Mouse (Mus musculus): ENCODE data around the gene Ttc25. TPM values are rescaled to one million over a fixed set of nuclear protein-coding genes. Genes with fewer than 3 reads are reported as not detected.
A peak's percentile ranks its signal among the peaks of the same experiment; 100 is the strongest.
"Not testable (repeated sequence)": the region's sequence is repeated elsewhere in the genome, so short reads cannot be mapped to it uniquely, and the experiment has no call there.

The Ttc25 gene
- polyA plus RNA-seq, 1 experiment from 2014 or later, result 2.4 TPM

DNA sequence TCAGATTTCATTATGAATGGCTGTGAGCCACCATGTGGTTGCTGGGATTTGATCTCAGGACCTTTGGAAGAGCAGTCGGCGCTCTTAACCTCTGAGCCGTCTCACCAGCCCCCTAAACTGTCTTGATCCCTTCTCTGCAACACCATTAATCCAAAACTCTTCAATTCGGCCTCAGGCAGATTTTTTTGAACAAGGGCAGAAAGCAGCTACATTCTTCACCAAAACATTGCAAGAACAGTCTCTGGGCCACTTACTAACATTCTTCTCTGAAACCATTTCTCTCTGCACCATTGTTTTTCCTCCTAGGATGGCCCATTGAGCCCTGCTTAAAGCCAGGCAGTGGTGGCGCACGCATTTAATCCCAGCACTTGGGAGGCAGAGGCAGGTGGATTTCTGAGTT is 10.6 kb upstream of the Ttc25 start:
- not testable (repeated sequence) for H3K4me1 ChIP-seq (replicated peaks); H3K9me3 ChIP-seq; H3K27ac ChIP-seq (replicated peaks); H3K9ac ChIP-seq; H3K4me3 ChIP-seq; H3K36me3 ChIP-seq; H3K27me3 ChIP-seq; H3K4me2 ChIP-seq; ATAC-seq (ENCODE audit: low read depth)
- WGBS, result 86% methylated on average over 6 of the region's 6 CpGs

DNA sequence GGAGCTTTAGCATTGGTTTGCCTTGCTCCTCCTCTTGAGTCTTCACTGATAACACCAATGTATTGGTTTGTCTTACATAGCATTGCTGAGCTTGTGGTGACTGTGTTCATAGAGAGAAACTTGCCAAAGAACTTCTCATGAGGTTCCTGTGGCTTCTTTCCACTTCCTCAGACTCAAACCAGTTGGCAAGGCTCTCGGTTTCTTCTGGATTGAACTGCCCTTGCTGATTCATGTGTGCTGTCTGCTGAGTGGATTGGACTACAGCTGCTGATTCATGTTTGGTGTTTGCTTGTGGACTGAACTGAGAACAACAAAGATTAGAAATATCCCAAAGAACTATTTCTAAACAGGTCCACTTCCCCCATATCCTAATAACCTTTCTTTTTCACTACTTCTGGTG is 9.4 kb upstream of the Ttc25 start:
- Histone ChIP-seq H3K27me3 (no peaks in the 10 kb centered on the region), H3K4me1 (replicated peaks) (no peaks in the 10 kb centered on the region), H3K4me3 (no peak overlapping the region), H3K9me3 (no peaks in the 10 kb centered on the region), H3K36me3 (no peaks in the 10 kb centered on the region), H3K27ac (replicated peaks) (no peak overlapping the region), H3K9ac (no peak overlapping the region), H3K4me2 (no peak overlapping the region)
- 88% methylated on average over 1 of the region's 1 CpGs for WGBS
- ATAC-seq (ENCODE audit: low read depth), result no peak

DNA sequence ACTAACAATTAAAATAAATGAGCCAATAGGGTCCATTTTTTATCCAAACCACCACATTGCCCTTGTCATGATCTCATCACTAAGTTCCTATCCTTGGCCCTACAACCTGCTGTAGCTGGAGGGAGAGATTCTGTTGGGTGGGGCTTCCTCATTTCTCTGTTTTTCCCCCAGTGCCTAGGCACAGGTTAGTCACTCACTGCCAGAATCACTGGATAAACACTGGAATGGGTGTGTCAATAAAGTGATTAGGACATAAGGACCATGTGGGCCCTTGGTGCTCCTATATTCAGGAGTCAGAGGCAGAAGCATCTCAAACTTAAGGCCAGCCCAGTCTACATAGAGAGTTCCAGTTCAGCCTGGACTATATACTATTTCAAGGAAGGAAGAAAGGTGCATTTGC is 8.9 kb upstream of the Ttc25 start:
- Histone ChIP-seq H3K4me2 (no peak overlapping the region), H3K27ac (replicated peaks) (no peak overlapping the region), H3K4me3 (no peak overlapping the region), H3K4me1 (replicated peaks) (no peaks in the 10 kb centered on the region), H3K9me3 (no peaks in the 10 kb centered on the region), H3K36me3 (no peaks in the 10 kb centered on the region), H3K27me3 (no peaks in the 10 kb centered on the region), H3K9ac (no peak overlapping the region)
- ATAC-seq (ENCODE audit: low read depth), result no peak

DNA sequence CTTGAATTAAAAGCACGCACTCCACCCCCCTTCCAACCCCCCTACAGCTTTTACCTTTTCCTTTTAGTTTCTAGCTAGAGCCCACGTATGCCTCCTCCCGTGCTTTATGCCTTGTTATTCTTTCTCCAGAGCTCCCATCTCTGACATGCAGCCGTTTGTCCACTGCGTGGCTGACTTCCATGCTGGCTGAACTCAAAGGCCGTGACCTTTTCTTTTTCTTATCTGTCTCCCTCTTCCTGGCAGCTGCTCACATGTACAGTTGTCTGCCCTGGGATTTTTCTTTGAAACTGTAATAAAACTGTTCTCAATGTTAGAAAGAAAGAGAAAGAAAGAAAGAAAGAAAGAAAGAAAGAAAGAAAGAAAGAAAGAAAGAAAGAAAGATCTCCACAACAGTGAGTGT is 4.4 kb upstream of the Ttc25 start:
- no peaks in the 10 kb centered on the region for H3K36me3 ChIP-seq
- H3K9me3 ChIP-seq, result no peaks in the 10 kb centered on the region
- H3K4me1 ChIP-seq (replicated peaks), result peaks cover 14% of the 10 kb centered on the region
- ATAC-seq (ENCODE audit: low read depth), result no peak
- H3K4me2 ChIP-seq, result no peak overlapping the region
- no peaks in the 10 kb centered on the region for H3K27me3 ChIP-seq
- WGBS, result 50% methylated on average over 6 of the region's 6 CpGs
- H3K4me3 ChIP-seq, result no peak overlapping the region
- no peak overlapping the region for H3K27ac ChIP-seq (replicated peaks)
- no peak overlapping the region for H3K9ac ChIP-seq

DNA sequence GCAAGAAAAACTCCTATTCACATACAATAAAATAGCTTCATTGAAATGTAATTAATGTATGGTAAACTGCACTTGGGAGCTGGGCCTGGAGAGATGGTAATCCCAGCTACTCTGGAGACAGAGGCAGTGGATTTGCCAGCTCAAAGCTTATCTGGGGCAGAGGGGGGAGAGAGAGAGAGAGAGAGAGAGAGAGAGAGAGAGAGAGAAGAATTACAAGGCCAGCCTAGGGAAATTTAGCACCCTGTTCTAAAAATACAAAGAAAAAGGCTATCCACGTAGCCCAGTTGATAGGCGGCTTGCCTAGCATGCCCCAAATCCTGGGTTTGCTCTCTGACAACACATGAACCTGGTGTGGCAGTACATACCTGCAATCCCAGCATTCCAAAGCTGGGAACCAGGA is 3.8 kb upstream of the Ttc25 start:
- H3K4me3 ChIP-seq, result no peak overlapping the region
- no peak overlapping the region for H3K4me2 ChIP-seq
- no peaks in the 10 kb centered on the region for H3K27me3 ChIP-seq
- no peak overlapping the region for H3K9ac ChIP-seq
- ATAC-seq (ENCODE audit: low read depth), result no peak
- WGBS, result 96% methylated on average over 2 of the region's 2 CpGs
- no peaks in the 10 kb centered on the region for H3K9me3 ChIP-seq
- H3K27ac ChIP-seq (replicated peaks), result no peak overlapping the region
- H3K36me3 ChIP-seq, result no peaks in the 10 kb centered on the region
- peaks cover 17% of the 10 kb centered on the region for H3K4me1 ChIP-seq (replicated peaks)

DNA sequence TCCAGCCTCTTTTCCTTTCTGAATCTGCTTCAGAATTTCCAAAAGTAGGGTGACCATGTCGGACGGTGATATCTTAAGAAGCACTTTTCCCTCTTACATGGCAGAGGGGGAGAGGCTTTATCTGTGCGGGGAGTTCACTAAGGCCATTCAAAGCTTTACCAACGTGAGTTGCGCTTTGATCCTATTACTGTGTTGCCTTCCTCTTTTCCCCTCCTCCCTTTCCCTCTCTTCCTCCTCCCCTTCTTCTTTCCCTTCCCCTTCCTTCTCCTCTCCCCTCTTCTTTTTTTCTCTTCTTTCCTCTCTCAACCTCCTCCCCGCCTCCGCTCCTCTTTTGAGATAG is 309 bp downstream of the Ttc25 start:
- peak; percentile 60 for ATAC-seq (ENCODE audit: low read depth)
- Histone ChIP-seq H3K36me3 (no peaks in the 10 kb centered on the region), H3K27ac (replicated peaks) (peak overlapping the region; percentile 75; the same call in 1 of the 2 replicates), H3K4me2 (peak overlapping the region; percentile 81), H3K27me3 (no peaks in the 10 kb centered on the region), H3K4me1 (replicated peaks) (peaks cover 17% of the 10 kb centered on the region), H3K4me3 (peak overlapping the region; percentile 48), H3K9ac (peak overlapping the region; percentile 68), H3K9me3 (no peaks in the 10 kb centered on the region)
- 26% methylated on average over 7 of the region's 7 CpGs for WGBS

DNA sequence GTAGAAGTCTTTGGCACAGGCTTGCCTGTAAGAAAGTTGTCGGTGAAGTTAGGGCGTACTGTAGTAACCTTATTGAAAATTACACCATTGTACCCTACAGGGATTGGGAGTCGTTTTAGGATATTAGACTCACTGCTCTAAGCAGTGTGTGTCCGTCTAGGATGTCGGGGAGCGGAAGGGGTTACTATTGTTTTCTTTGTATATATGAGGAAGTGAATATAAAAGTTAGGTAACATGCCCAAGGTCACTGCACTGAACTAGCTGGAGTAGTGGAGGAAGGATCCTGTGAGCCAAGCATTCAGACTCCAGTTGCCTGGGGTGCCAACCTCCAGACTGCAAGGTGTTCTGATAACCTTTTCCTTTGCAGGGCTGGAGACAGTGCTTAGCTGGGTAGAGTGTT is 1.5 kb downstream of the Ttc25 start:
- H3K27me3 ChIP-seq, result no peaks in the 10 kb centered on the region
- 89% methylated on average over 6 of the region's 6 CpGs for WGBS
- H3K4me3 ChIP-seq, result no peak overlapping the region
- no peaks in the 10 kb centered on the region for H3K9me3 ChIP-seq
- no peak overlapping the region for H3K4me2 ChIP-seq
- H3K27ac ChIP-seq (replicated peaks), result no peak overlapping the region
- ATAC-seq (ENCODE audit: low read depth), result no peak
- no peaks in the 10 kb centered on the region for H3K36me3 ChIP-seq
- H3K4me1 ChIP-seq (replicated peaks), result peaks cover 17% of the 10 kb centered on the region
- no peak overlapping the region for H3K9ac ChIP-seq

DNA sequence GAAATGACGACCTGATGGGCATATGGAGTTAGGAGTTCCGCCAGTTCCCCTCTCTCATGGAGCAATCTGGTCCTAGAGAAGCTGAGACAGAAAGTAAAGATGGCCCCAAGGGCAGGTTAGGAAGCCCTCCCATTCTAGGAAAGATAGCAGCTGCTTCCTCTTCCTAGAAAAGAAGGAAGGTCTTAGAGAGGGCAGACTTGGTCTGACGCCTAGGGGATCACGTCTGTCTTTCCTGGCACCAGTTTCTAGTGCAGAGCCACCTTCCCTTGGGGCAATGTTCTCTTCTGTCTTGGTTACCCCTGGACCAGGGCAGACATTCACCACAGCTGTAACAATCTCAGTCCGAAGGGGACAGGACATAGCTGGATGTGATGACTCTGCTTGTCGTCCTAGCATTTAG is 2.7 kb downstream of the Ttc25 start:
- no peak overlapping the region for H3K4me2 ChIP-seq
- H3K27me3 ChIP-seq, result no peaks in the 10 kb centered on the region
- H3K9ac ChIP-seq, result no peak overlapping the region
- no peak overlapping the region for H3K27ac ChIP-seq (replicated peaks)
- H3K4me3 ChIP-seq, result no peak overlapping the region
- peaks cover 17% of the 10 kb centered on the region for H3K4me1 ChIP-seq (replicated peaks)
- WGBS, result 81% methylated on average over 6 of the region's 6 CpGs
- ATAC-seq (ENCODE audit: low read depth), result no peak
- no peaks in the 10 kb centered on the region for H3K36me3 ChIP-seq
- no peaks in the 10 kb centered on the region for H3K9me3 ChIP-seq

DNA sequence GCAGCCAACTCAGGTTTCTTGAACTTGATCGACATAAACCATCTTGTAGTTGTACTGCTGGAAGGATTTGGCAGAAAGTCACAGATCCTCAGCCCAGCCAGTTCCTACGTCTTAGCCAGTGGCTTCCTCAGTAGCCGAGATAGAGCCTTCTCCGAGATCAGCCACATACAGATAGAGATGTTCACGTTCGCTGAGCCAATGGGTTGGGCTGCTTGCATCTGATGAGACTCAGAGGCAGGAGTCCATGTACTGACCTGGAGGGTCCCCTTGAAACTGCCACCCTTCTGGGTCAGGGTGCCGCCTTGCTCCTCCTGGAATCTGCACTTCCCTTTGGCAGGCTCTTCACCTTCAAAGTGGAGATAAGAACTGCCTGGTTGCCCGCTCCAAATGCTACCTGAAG is 4.1 kb downstream of the Ttc25 start:
- Histone ChIP-seq H3K4me1 (replicated peaks) (peaks cover 17% of the 10 kb centered on the region), H3K27me3 (no peaks in the 10 kb centered on the region), H3K4me2 (no peak overlapping the region), H3K9ac (no peak overlapping the region), H3K9me3 (no peaks in the 10 kb centered on the region), H3K27ac (replicated peaks) (no peak overlapping the region), H3K36me3 (no peaks in the 10 kb centered on the region), H3K4me3 (no peak overlapping the region)
- 83% methylated on average over 8 of the region's 8 CpGs for WGBS
- no peak for ATAC-seq (ENCODE audit: low read depth)

DNA sequence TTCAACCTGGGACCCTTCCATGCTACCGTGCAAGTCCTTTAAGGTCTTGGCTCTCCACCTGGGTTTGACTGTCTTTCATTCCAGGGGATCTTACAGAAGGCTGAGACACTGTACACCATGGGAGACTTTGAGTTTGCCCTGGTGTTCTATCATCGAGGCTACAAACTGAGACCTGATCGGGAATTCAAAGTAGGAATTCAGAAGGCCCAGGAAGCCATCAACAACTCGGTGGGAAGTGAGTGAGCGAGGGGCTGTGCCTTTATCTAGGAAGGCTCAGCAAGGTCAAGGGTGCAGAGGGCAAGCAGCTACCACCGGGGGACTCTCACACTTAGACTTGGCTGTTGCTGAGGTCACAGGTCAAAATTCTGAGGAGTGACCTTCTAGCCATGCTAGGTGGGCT is 4.7 kb downstream of the Ttc25 start:
- no peaks in the 10 kb centered on the region for H3K36me3 ChIP-seq
- 76% methylated on average over 6 of the region's 6 CpGs for WGBS
- H3K4me3 ChIP-seq, result no peak overlapping the region
- no peak overlapping the region for H3K27ac ChIP-seq (replicated peaks)
- H3K9ac ChIP-seq, result no peak overlapping the region
- H3K9me3 ChIP-seq, result no peaks in the 10 kb centered on the region
- ATAC-seq (ENCODE audit: low read depth), result no peak
- no peak overlapping the region for H3K4me2 ChIP-seq
- no peaks in the 10 kb centered on the region for H3K27me3 ChIP-seq
- H3K4me1 ChIP-seq (replicated peaks), result peaks cover 10% of the 10 kb centered on the region

DNA sequence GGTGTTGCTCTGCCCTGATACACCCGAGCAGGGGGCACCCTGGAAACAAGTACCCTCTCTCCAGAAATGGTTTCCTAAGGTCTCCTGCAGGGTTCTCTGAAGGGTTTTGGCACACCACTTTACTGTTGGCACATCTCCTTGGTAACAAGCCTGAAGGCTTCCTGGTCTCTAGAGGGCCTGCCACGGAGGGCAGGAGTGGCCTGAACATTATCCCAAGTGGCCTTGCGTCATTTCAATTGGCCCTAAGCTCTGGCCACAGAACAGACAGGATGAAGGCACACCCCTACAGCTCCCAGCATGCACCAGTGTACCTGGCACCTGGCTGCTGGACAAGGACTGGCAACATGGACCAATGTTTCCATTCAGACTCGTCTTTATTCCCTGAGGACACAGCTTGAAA is 7.4 kb downstream of the Ttc25 start:
- 85% methylated on average over 4 of the region's 4 CpGs for WGBS
- Histone ChIP-seq H3K27ac (replicated peaks) (no peak overlapping the region), H3K9me3 (no peaks in the 10 kb centered on the region), H3K4me1 (replicated peaks) (no peaks in the 10 kb centered on the region), H3K27me3 (no peaks in the 10 kb centered on the region), H3K4me3 (no peak overlapping the region), H3K4me2 (no peak overlapping the region), H3K36me3 (no peaks in the 10 kb centered on the region), H3K9ac (no peak overlapping the region)
- no peak for ATAC-seq (ENCODE audit: low read depth)

DNA sequence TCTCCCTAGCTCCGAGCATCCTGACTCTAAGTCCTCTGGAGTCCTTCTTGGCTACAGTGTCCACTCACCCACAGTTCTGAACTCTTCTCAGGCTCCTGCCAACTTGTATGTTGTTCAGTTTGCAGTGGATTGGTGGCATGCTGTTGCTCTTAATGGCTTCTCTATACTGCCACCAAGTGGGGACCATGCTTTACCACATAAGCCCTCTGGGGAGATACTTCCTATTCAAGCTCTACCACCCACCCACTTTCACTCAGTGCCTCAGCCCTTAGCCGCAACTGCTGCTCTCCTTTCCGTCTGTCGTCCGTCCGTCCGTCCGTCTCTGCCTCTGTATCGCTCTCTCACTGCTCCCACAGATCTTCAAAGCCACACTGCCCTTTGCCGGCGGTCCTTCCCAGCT is 10.2 kb downstream of the Ttc25 start:
- Histone ChIP-seq H3K27ac (replicated peaks) (no peak overlapping the region), H3K36me3 (no peaks in the 10 kb centered on the region), H3K9me3 (no peaks in the 10 kb centered on the region), H3K4me3 (no peak overlapping the region), H3K9ac (no peak overlapping the region), H3K27me3 (no peaks in the 10 kb centered on the region), H3K4me2 (peak overlapping the region; percentile 41), H3K4me1 (replicated peaks) (no peaks in the 10 kb centered on the region)
- no peak; the same call in 1 of the 2 replicates for ATAC-seq (ENCODE audit: low read depth)
- WGBS, result 15% methylated on average over 11 of the region's 11 CpGs

DNA sequence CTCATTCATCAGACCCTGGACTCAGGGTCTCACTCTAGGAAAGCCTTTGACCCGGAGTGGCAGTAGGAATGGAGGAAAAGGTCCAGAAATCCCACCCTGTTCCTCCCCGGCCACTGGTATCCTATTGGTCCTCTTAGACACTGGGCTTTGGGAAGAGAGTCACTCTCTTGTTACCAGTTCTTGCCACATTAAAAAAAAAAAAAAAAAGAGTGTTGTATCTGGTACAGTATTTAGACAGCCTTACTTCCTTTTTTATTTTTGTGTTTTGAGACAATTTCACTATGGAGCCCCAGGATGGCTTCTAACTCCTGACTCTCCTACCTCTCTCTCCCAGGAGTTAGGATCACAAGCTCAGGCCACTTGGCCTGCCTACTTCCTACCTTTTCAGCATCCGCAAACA is 12.2 kb downstream of the Ttc25 start:
- H3K4me3 ChIP-seq, result no peak overlapping the region
- H3K9ac ChIP-seq, result no peak overlapping the region
- no peak for ATAC-seq (ENCODE audit: low read depth)
- no peaks in the 10 kb centered on the region for H3K27me3 ChIP-seq
- no peak overlapping the region for H3K4me2 ChIP-seq
- no peaks in the 10 kb centered on the region for H3K9me3 ChIP-seq
- WGBS, result 78% methylated on average over 3 of the region's 3 CpGs
- no peaks in the 10 kb centered on the region for H3K4me1 ChIP-seq (replicated peaks)
- H3K27ac ChIP-seq (replicated peaks), result no peak overlapping the region
- no peaks in the 10 kb centered on the region for H3K36me3 ChIP-seq

DNA sequence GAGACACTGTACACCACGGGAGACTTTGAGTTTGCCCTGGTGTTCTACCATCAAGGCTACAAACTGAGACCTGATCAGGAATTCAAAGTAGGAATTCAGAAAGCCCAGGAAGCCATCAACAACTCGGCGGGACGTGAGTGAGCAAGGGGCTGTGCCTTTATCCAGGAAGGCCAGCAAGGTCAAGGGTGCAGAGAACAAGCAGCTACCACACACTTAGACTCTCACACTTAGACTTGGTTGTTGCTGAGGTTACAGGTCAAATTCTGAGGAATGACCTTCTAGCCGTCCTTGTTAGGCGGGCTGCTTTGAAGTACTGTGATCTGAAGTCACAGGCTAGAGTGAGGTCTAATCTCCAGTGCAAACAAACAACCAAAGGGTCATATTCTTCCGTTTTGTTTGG is 14.1 kb downstream of the Ttc25 start:
- Histone ChIP-seq H3K27ac (replicated peaks) (no peak overlapping the region), H3K27me3 (no peaks in the 10 kb centered on the region), H3K4me2 (no peak overlapping the region), H3K36me3 (no peaks in the 10 kb centered on the region), H3K4me1 (replicated peaks) (no peaks in the 10 kb centered on the region), H3K9me3 (no peaks in the 10 kb centered on the region), H3K9ac (no peak overlapping the region), H3K4me3 (no peak overlapping the region)
- no peak for ATAC-seq (ENCODE audit: low read depth)
- WGBS, result 62% methylated on average over 7 of the region's 7 CpGs

All from neural tube, embryonic 13.5 days (tissue).